Mouse (Mus musculus): ENCODE results near the gene Ackr2.

The Ackr2 gene

GRCm38 (mm10) chr9:121892057-121892687, 6.0 kb upstream of the Ackr2 start:
- DNase-seq = no peak

- DNase-seq = no peak
Measured at GRCm38 (mm10) chr9:121894447-121894846, 3.7 kb upstream of the Ackr2 start.

- peak; percentile 63 for DNase-seq
Measured at GRCm38 (mm10) chr9:121895392-121895993, 2.7 kb upstream of the Ackr2 start.

GRCm38 (mm10) chr9:121896820-121897219, 1.3 kb upstream of the Ackr2 start:
- peak; percentile 5 for DNase-seq

GRCm38 (mm10) chr9:121899306-121899705, 1.2 kb downstream of the Ackr2 start:
- no peak for DNase-seq

GRCm38 (mm10) chr9:121900282-121900855, 2.2 kb downstream of the Ackr2 start:
- DNase-seq = peak; percentile 2

- peak; percentile 2 for DNase-seq
Measured at GRCm38 (mm10) chr9:121901710-121902700, 3.9 kb downstream of the Ackr2 start.

- peak; percentile 7 for DNase-seq
Measured at GRCm38 (mm10) chr9:121903476-121904305, 5.5 kb downstream of the Ackr2 start.

GRCm38 (mm10) chr9:121904319-121904718, 6.2 kb downstream of the Ackr2 start:
- no peak for DNase-seq

- DNase-seq = no peak
Measured at GRCm38 (mm10) chr9:121904946-121905345, 6.8 kb downstream of the Ackr2 start.

GRCm38 (mm10) chr9:121905556-121906185, 7.5 kb downstream of the Ackr2 start:
- peak; percentile 4 for DNase-seq

GRCm38 (mm10) chr9:121906456-121906855, 8.3 kb downstream of the Ackr2 start:
- peak; percentile 2 for DNase-seq

GRCm38 (mm10) chr9:121907356-121908070, 9.4 kb downstream of the Ackr2 start:
- peak; percentile 1 for DNase-seq

GRCm38 (mm10) chr9:121908321-121908720, 10.2 kb downstream of the Ackr2 start:
- DNase-seq = peak; percentile 2

GRCm38 (mm10) chr9:121909635-121910034, 11.5 kb downstream of the Ackr2 start:
- no peak for DNase-seq

- no peak for DNase-seq
Measured at GRCm38 (mm10) chr9:121911196-121911595, 13.0 kb downstream of the Ackr2 start.

- DNase-seq = no peak
Measured at GRCm38 (mm10) chr9:121912786-121913185, 14.6 kb downstream of the Ackr2 start.

- DNase-seq = no peak
Measured at GRCm38 (mm10) chr9:121914226-121914757, 16.1 kb downstream of the Ackr2 start.

- no peak for DNase-seq
Measured at GRCm38 (mm10) chr9:121915056-121915455, 16.9 kb downstream of the Ackr2 start.

- peak; percentile 46 for DNase-seq
Measured at GRCm38 (mm10) chr9:121916102-121916501, 17.9 kb downstream of the Ackr2 start, which contains the start of gene Cyp8b1. Cyp8b1 (minus strand) TSS chr9:121916305.

All from kidney, postnatal 10 days (tissue).